Mouse (Mus musculus) liver, embryonic 11.5 days (tissue): ENCODE measurements around the gene Lzts2. TPM values are rescaled to one million over a fixed set of nuclear protein-coding genes. Genes with fewer than 3 reads are reported as not detected.

Experiments
- ATAC-seq: fragments of 200-750 bp; cut with Nextera tagmentation; replicated peaks from 2 replicates; pipeline ENCODE4 v1.8.0; 2017; ENCODE audit warnings: moderate number of reproducible peaks, mild to moderate bottlenecking, moderate TSS enrichment, moderate library complexity; ENCODE audit not compliant: low FRiP score
- DNase-seq: peaks from one replicate; pipeline ENCODE4 v3.0.0-alpha.2; 2017; ENCODE audit warnings: low spot score
- H3K27ac ChIP-seq: fragments of 300-500 bp; sonication (generic); 2 replicates; pipeline ENCODE4 v1.5.1; 2014; ENCODE audit warnings: mild to moderate bottlenecking, low read depth, low read length, control low read depth
- H3K27me3 ChIP-seq: fragments of 300-500 bp; sonication (generic); replicated peaks from 2 replicates; pipeline ENCODE4 v1.6.1; 2014; ENCODE audit warnings: low read length, mixed read lengths; ENCODE audit not compliant: control insufficient read depth, insufficient read depth
- H3K36me3 ChIP-seq: fragments of 300-500 bp; sonication (generic); 2 replicates; pipeline ENCODE4 v1.6.1; 2014; ENCODE audit warnings: mild to moderate bottlenecking, low read length, moderate library complexity, mixed read lengths; ENCODE audit not compliant: control insufficient read depth, insufficient read depth
- H3K4me1 ChIP-seq: fragments of 300-500 bp; sonication (generic); replicated peaks from 2 replicates; pipeline ENCODE4 v1.6.1; 2014; ENCODE audit warnings: low read length, mixed read lengths; ENCODE audit not compliant: control insufficient read depth, insufficient read depth
- H3K4me2 ChIP-seq: fragments of 300-500 bp; sonication (generic); 2 replicates; pipeline ENCODE4 v1.6.1; 2014; ENCODE audit warnings: mild to moderate bottlenecking, control low read depth, moderate library complexity
- H3K4me3 ChIP-seq: fragments of 300-500 bp; sonication (generic); 2 replicates; pipeline ENCODE4 v1.5.1; 2014; ENCODE audit warnings: low read depth, low read length, control low read depth
- H3K9ac ChIP-seq: fragments of 300-500 bp; sonication (generic); 2 replicates; pipeline ENCODE4 v1.6.1; 2014; ENCODE audit warnings: low read depth, low read length, control low read depth
- H3K9me3 ChIP-seq: fragments of 300-500 bp; sonication (generic); 2 replicates; pipeline ENCODE4 v1.6.1; 2016; ENCODE audit warnings: low read length, inconsistent platforms, mixed read lengths; ENCODE audit not compliant: control insufficient read depth
- WGBS: fragments of 180-500 bp; shearing (Covaris S2); extraction: QIAGEN DNeasy Blood & Tissue Kit; methylation state at CpG from one replicate; pipeline ENCODE4 v1.1.7; 2014; 5-methylcytosine and 5-hydroxymethylcytosine counted together
- polyA plus RNA-seq: library from polyadenylated mRNA; unstranded; fragments of >200 nt; fragmentation: Nextera tagmentation; extraction: Ambion mirVana; gene quantifications from 2 replicates; pipeline ENCODE4 v1.2.1, GENCODE M21; 2014

The Lzts2 gene
- polyA plus RNA-seq, 1 experiment from 2014 or later, result 31.4 TPM

GRCm38 (mm10) chr19:45073871-45074542 lies 59.8 kb downstream of the Lzts2 start:
- peak overlapping the region; percentile 78 for H3K27ac ChIP-seq

GRCm38 (mm10) chr19:45074580-45075322 lies 60.5 kb downstream of the Lzts2 start, which contains the start of gene Kazald1:
Kazald1 (plus strand) TSS chr19:45075241.
- under 1% methylated on average over 44 of the region's 45 CpGs for WGBS
- Histone ChIP-seq H3K36me3 (no peaks in the 10 kb centered on the region), H3K27me3 (peaks cover 44% of the 10 kb centered on the region), H3K4me3 (peak within 1 kb of the TSS; percentile 68), H3K9ac (peak within 1 kb of the TSS; percentile 77), H3K4me2 (peak within 1 kb of the TSS; percentile 85), H3K27ac (peak within 1 kb of the TSS; percentile 78), H3K9me3 (no peaks in the 10 kb centered on the region), H3K4me1 (peaks cover 27% of the 10 kb centered on the region)
- peak; percentile 93 for DNase-seq
- ATAC-seq, result peak; percentile 87

More at GRCm38 (mm10) chr19:45073871-45074542, 59.8 kb downstream of the Lzts2 start:
- Histone ChIP-seq H3K36me3 (no peaks in the 10 kb centered on the region), H3K9ac (peak overlapping the region; percentile 77), H3K4me1 (peaks cover 24% of the 10 kb centered on the region), H3K4me2 (peak overlapping the region; percentile 85), H3K4me3 (peak overlapping the region; percentile 68), H3K9me3 (no peaks in the 10 kb centered on the region), H3K27me3 (peaks cover 37% of the 10 kb centered on the region)
- 8% methylated on average over 20 of the region's 20 CpGs for WGBS
- DNase-seq, result peak; percentile 75
- peak; percentile 72 for ATAC-seq

DNA sequence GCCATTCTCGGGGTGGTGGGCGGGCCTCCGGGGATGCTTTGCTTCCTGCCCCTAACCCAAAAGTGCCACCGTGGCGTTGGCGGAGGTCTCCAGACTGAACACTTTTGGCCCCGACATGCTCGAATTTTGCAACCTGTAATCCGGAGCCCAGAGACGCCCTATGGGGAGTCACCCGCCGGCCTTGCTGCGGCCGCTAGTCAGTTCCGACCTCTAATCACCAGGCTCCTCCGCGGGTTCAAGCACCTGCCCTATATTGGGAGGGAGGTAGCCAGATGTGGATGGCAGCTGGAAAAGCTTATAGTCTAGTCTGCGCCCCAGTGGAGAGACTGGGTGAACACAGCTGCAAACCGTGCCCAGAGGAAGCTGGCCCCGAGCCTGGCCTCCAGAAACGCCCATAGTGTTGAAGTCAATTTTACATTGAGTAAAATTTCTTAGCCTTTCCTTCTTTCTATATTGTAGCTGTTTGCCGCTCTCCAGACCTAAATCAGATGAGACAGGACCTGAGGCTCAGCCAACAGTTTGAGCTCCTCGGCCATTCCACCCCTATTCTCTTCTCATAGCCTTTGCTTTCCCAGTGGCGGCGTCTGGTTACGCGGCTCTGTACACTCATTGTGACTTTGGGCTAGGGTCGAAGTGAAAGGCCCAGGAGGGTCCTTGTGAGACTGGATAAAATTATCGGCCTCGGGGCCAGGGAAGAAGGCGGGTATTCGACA lies 61.3 kb downstream of the Lzts2 start:
- Histone ChIP-seq H3K4me1 (peaks cover 35% of the 10 kb centered on the region), H3K27me3 (peaks cover 51% of the 10 kb centered on the region), H3K4me2 (peak overlapping the region; percentile 85), H3K27ac (peak overlapping the region; percentile 8; the same call in 1 of the 2 replicates), H3K9me3 (no peaks in the 10 kb centered on the region), H3K36me3 (no peaks in the 10 kb centered on the region), H3K4me3 (peak overlapping the region; percentile 68), H3K9ac (peak overlapping the region; percentile 77)
- no peak for DNase-seq
- ATAC-seq, result peak; percentile 33
- WGBS, result 2% methylated on average over 32 of the region's 32 CpGs

- peak overlapping the region; percentile 68 for H3K4me3 ChIP-seq
- no peak overlapping the region for H3K27ac ChIP-seq
- ATAC-seq (no peak), DNase-seq (no peak)
- no peaks in the 10 kb centered on the region for H3K9me3 ChIP-seq
- peaks cover 38% of the 10 kb centered on the region for H3K4me1 ChIP-seq
- H3K27me3 ChIP-seq, result peaks cover 58% of the 10 kb centered on the region
- H3K4me2 ChIP-seq, result peak overlapping the region; percentile 85
- 11% methylated on average over 17 of the region's 17 CpGs for WGBS
- peak overlapping the region; percentile 77 for H3K9ac ChIP-seq
- H3K36me3 ChIP-seq, result no peaks in the 10 kb centered on the region
Measured at GRCm38 (mm10) chr19:45076036-45076575, 61.9 kb downstream of the Lzts2 start.

Other genes with a start within 250 kb of the Lzts2 start
- gene Slf2, start 83.3 kb upstream of the Lzts2 start, polyA plus RNA-seq, result 49.8 and 50.1 TPM in 2 replicates
- 4.7 and 4.9 TPM in 2 replicates for gene Sema4g, start 25.3 kb upstream of the Lzts2 start, polyA plus RNA-seq
- gene Twnk, start 8.8 kb upstream of the Lzts2 start, polyA plus RNA-seq, result 24.9 and 25.1 TPM in 2 replicates
- gene Mrpl43, start 8.0 kb upstream of the Lzts2 start, polyA plus RNA-seq, result 62.2 and 65.3 TPM in 2 replicates
- 0.09 TPM in 1 of 2 replicates, not detected in the other for gene Pdzd7, start 31.3 kb downstream of the Lzts2 start, polyA plus RNA-seq
- 6.3 and 6.8 TPM in 2 replicates for gene Sfxn3, start 33.1 kb downstream of the Lzts2 start, polyA plus RNA-seq
- gene Kazald1, start 60.8 kb downstream of the Lzts2 start, polyA plus RNA-seq, result 0.91 and 1.6 TPM in 2 replicates
- 0.29 and 0.32 TPM in 2 replicates for gene Tlx1, start 136.3 kb downstream of the Lzts2 start, polyA plus RNA-seq
- gene Lbx1, start 221.4 kb downstream of the Lzts2 start, polyA plus RNA-seq, result 0.14 and 0.58 TPM in 2 replicates